Mouse (Mus musculus) left cerebral cortex, postnatal 36 days (tissue): ENCODE data around the gene Fam102a. TPM values are rescaled to one million over a fixed set of nuclear protein-coding genes. Genes with fewer than 3 reads are reported as not detected.

Experiments
- DNase-seq, 2 experiments: peaks; one replicate each; pipeline ENCODE4 v3.0.0; 2021 to 2022; ENCODE audit warnings: low spot score in 2 of 2, mixed read lengths in 1 of 2
- intact Hi-C: fragments of 180-260 bp; cut with DNase I; formaldehyde crosslinking; loops from one replicate; pipeline ENCODE4 v1.15.1; 2025
- total RNA-seq, 2 experiments: library from RNA; stranded (reverse); gene quantifications; 2 replicates each; pipeline ENCODE4 v1.2.3; 2021

Gene Fam102a
- total RNA-seq, 2 experiments from 2014 or later, result 53.6 to 68.9 TPM

DNA sequence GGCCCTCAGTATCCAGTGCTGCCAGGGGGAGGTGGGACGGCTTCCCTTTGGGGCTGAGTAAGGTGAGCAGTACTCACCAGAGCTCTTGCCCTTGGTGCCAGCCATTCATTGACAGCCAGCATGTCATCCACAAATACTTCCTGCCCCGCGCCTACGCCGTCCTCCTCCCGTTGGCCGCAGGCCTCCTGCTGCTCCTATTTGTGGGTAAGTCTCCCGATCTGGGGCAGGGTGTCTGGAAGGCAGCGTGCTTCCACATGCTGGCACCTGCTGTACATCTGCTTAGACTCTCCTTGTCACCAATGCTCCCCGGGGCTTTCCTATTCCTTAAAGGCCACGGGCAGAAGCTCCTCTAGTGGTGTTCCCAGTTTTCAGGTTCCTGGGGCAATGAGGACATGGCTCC, 37.1 kb downstream of the Fam102a start:
- intact Hi-C loops, result no loop called here
- DNase-seq, result no peak

GRCm38 (mm10) chr2:32574497-32574896, 39.4 kb downstream of the Fam102a start, which contains the start of gene Pip5kl1:
TSS of gene Pip5kl1 (plus strand) at chr2:32574797.
- intact Hi-C loops, result no loop called here
- no peak for DNase-seq

DNA sequence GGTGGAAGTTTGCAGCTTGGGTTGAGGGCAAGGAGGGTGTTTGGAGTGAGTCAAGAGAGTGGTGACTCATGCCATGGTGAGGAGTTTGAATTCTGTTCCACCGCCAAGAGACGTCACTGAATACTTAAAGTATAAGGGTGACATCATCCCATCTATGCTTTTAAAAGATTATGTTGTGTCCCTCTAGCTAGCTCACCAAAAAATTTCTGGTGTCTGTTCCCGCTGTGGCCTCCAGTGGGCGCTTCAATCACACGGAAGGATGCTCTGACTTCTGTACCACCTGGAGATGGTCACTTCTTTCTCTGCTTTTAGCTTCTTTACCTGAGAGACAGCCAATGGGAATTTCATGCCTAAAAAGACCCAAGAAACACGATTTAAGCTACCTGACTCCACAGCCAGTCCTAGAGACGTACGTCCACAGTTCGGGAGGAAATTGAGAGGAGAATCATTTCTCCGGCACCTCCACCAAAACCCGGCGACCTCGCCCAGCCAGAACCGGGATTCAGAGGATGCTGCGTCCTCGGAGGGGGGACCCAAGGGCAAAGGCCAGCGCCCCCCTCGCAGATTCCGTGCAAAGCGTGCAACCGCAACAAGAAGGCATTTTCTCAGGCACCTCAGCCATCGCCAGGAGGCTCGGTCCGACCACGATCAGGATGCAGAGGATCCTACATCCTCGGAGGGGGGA, 39.9 kb downstream of the Fam102a start:
- intact Hi-C loops, result loop anchor here (5.0 kb wide), 1 partner anchor 37 kb away; no protein-coding TSS in a partner anchor

DNA sequence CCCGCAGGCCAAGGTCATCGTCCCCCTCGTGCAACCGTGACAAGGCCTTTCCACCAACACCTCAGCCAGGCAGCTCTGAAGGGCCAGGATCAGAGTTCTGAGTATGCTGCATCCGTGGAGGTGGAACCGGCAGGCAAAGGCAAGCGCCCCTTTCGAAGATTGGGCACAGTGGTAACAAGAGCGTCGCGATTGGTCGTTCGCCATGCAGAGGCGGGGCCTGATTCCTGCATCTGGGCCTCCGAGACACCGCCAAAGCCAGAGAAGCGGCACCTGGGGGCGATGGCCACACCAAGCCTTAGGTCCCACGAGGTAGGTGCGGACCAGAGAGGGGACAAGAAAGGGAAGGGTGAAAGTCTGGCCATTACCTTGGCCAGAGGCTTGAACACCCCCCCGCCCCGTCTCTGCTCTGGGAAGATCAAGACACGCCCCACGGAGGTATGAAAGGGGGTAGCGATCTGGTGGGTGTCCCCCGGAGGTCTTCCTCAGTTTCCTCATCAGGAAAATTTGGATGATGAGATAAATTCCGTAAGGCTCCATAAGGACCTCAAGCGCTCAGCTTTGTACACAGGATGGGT, 40.5 kb downstream of the Fam102a start, which contains the start of gene 9430097D07Rik:
Gene 9430097D07Rik (minus strand): TSS at position 99 of the 575 bp plus-strand sequence.
- intact Hi-C loops, result loop anchor here (5.0 kb wide), 1 partner anchor 37 kb away; no protein-coding TSS in a partner anchor
- peak; percentile 78 to 83 for DNase-seq

More for the DNA sequence above, 39.9 kb downstream of the Fam102a start:
- peak; percentile 74 to 75 for DNase-seq

- no peak for DNase-seq
- intact Hi-C loops, result loop anchor here (5.0 kb wide), 1 partner anchor 36 kb away; no protein-coding TSS in a partner anchor
Measured at GRCm38 (mm10) chr2:32576532-32576931, 41.4 kb downstream of the Fam102a start.

DNA sequence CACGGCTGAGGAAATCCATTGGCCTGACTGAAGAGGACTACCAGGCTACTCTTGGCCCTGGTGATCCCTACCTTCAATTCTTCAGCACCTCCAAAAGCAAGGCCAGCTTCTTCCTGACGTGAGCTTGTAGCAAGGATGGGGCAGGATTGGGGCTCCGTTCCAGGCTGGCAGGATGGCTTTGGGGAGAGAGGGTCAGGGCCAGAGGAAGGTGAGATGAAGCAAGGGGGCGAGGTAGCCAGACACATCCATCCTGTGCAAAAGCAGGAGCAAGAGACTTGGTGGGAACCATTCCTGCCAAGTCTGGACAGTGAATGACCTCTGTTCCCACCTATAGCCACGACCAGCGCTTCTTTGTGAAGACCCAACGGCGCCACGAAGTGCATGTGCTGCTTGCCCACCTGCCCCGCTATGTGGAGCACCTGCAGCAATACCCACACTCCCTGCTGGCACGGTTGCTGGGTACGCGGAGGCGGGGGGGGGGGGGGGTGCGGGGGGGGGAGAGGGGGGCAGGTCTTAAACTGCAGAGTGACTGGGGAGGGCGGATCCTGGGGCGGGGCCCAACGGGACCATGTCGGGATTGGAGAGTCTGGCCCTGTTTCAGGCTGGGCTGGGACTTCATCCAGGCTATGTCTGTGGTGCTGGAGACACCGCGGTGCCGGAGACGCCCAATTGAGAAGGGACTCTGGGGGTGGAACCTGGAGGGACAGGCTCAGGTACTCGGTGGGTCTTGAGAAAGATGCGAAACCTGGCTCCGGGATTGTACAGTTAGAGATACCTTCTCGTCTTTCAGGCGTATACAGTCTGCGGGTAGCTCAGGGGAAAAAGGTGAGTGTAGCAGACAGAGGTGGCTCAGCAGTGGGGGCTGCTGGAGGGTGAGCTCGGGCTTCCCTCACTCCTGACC, 43.3 kb downstream of the Fam102a start:
- DNase-seq, result no peak
- intact Hi-C loops, result loop anchor here (5.0 kb wide), 1 partner anchor 34 kb away; no protein-coding TSS in a partner anchor

DNA sequence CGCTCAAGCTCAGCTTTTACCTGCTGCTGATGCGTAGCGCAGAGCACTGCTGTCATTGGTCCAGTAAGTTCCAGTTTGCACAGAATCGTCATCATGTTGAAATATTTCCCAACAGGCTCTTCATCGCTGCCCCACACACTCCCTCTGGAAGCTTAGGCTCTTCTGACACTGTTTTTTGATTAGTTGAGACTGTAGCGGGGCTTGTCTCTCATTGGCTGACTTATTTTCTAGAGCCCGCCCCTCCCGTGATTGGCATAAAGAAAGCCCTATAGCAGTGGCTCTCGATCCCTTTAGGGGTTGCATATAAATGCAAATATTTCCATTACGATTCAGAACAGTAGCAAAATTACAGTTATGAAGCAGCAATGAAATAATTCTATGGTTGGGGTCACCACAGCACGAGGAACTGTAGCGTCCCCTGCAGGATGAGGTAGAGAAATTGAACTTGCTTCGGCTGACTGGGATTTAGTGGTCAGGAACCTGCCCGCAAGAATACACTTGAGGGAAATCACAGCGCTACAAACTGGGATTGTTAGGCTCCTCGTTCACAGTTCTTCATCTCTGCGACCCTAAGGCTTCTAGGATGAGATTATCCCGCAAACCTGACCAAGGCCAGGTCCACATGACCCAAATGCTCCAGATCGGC, 46.4 kb downstream of the Fam102a start:
- intact Hi-C loops, result no loop called here
- DNase-seq, result peak; percentile 75 to 79

- intact Hi-C loops, result no loop called here
- peak; percentile 79 to 87 for DNase-seq
Measured at GRCm38 (mm10) chr2:32582830-32583799, 48.0 kb downstream of the Fam102a start.

DNA sequence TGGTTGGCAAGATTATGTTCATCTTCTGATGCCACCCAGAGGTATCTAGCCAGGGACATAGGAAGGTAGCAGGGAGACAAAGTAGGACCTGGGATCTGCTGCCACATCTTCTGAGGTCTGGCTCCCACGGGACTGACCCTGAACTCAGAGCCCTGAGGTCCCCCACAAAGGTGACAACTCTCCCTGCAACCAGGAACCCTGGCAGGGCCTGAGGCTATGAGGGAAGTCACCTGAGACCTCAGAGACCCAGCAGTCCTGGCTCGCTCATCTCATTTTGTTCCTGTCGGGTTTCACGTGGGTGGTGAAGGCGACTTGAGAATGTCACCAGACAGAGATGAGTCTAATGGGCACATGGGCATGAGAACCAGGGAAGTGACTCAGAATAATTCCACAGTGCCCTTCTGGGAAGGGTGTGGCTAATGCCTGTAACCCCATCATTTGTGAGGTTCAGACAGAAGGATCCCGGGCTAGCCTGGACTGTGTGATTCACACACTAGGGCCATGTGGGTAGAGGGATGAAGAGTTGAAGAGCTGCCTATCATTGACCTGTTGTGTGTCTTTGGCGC, 50.1 kb downstream of the Fam102a start:
- intact Hi-C loops, result loop anchor here (5.0 kb wide), 1 partner anchor 107 kb away; no protein-coding TSS in a partner anchor
- no peak for DNase-seq

GRCm38 (mm10) chr2:32586871-32587351, 51.8 kb downstream of the Fam102a start, which contains the start of gene St6galnac4:
TSS of gene St6galnac4 (plus strand) at chr2:32587095.
- intact Hi-C loops, result loop anchor here (2.0 to 5.0 kb wide), 2 partner anchors 16 to 105 kb away; no protein-coding TSS in a partner anchor
- DNase-seq, result peak; percentile 88 to 89

GRCm38 (mm10) chr2:32587731-32588321, 52.7 kb downstream of the Fam102a start:
- intact Hi-C loops, result loop anchor here (2.0 to 5.0 kb wide), 2 partner anchors 15 to 104 kb away; no protein-coding TSS in a partner anchor
- DNase-seq, result no peak

DNA sequence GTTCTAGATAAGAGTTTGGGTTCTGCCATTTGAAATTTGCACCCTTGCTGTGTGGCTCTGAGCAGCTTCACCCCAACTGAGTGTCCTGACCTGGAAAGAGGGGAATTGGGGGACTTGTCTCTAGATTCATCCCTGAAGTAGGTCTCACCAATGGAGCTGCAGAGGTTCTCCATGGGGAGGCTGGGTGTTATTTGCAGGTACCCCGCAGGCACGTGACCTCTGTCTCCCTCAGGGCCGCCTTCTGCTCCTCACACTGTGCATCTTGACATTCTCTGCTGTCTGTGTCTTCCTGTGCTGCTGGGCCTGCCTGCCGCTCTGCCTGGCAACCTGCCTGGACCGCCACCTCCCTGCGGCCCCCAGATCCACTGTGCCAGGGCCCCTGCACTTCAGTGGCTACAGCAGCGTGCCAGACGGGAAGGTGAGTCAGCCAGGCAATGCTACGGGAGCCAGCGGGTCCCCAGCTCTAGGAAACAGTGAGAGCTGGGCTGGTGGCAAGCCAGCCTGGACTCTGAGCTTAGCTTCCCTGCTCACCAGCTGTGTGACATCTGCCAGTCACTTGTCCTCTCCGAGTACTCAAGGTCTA, 54.2 kb downstream of the Fam102a start:
- peak; percentile 51 to 72 for DNase-seq
- intact Hi-C loops, result loop anchor here (5.0 kb wide), 1 partner anchor 103 kb away; no protein-coding TSS in a partner anchor

DNA sequence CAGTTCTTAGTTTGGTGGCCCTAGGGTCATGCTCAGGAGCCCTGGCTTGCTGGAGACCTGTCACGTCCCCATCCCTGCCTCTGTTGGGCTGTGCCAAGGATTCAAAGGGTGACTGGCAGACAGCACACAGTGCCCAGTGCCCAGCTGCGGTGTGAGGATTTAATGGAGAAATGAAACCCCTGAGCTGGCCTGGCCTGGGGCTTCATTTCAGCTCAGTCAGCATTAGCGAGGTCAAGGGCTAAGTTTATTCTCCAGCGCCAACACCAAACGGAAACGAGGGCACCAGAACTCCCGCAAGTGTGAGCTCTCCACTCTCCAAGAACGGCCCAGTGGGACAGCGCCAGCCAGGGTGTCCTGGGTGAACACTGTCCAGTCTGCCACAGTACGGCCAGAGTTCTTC, 55.1 kb downstream of the Fam102a start:
- DNase-seq, result no peak
- intact Hi-C loops, result no loop called here

DNA sequence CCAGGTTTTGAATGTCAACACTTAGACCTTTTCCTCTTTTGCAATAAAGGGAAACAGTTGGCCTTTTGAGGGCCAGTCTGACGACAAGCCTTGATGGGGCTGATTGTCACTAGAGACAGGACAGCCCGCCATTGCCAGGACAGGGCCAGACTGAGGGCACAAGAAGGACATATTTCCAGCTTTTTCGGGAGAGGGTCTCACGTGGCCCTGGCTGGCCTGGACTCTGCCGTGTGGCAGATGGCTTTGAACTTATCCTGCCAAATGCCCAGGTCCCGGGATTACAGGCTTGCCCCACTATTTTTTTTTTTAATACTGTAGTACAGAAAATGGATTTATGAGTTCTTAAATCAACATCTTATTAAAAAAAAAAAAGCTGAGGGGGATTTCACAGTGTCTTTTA, 56.1 kb downstream of the Fam102a start:
- intact Hi-C loops, result no loop called here
- DNase-seq, result no peak

DNA sequence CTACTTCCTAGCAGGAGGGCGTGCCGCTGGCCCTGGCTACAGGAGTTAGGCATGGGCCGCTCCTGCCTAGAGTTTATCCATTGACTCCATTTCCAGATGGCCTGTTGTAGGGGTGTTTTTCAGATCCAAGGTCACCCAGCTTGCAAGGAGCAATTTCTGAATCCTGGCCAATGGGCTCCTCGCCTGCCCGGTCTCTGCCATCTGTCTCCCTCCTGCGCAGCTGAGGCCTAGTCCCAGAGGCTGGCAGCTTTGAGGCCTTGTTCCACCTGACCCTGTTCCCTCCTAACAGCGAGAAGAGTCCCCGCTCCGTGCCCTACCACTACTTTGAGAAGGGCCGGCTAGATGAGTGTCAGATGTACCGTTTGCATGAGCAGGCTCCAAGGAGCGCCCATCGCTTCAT, 61.6 kb downstream of the Fam102a start:
- no peak for DNase-seq
- intact Hi-C loops, result no loop called here

GRCm38 (mm10) chr2:32597248-32597647, 62.1 kb downstream of the Fam102a start:
- intact Hi-C loops, result no loop called here
- DNase-seq, result no peak

- intact Hi-C loops, result no loop called here
- no peak for DNase-seq
Measured at GRCm38 (mm10) chr2:32597699-32598098, 62.6 kb downstream of the Fam102a start.
